23 mouse cellular contexts compared by ENCODE assay signal in the genomic region with DNA sequence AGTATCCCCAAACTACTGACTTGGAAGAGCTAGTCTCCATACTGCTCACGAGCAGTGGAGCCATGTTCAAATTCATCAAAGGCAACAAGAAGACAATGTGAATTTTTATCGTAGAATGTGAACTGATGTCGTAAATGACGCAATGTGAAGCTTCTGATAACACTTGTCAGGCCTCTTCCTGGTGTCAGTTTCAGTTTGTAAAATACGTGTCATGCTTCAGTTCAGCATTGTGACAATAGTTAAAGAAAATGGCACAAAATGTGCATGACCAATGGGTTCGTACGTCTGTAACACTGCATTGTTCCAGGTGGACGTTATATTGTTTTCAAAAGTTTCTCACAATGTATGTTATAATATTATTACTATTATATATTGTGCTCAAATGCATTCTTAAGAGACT.
DNase-seq lines count a peak whose midpoint lies in the region; ATAC-seq and TF ChIP-seq lines count a peak whose summit lies in the region.
"Had no signal": no experiment of that assay in that cellular context is flagged by ENCODE, and none has a peak within 500 bp of the region (broad histone marks: within the 10 kb centered on the region; RNA-seq: fewer than 3 reads in every experiment).

No protein-coding gene starts in this region.

- no peaks in the 10 kb centered on the region for H3K9me3 ChIP-seq in liver, embryonic 14.5 days (ENCODE audit: control insufficient read depth, low read length)
- no peaks in the 10 kb centered on the region for H3K9me3 ChIP-seq in liver, embryonic 12.5 days (replicated peaks)
- no peaks in the 10 kb centered on the region for H3K9me3 ChIP-seq in kidney, embryonic 14.5 days (ENCODE audit: control insufficient read depth, low read length)
- H3K9me3 ChIP-seq: embryonic facial prominence, embryonic 10.5 days; forebrain, embryonic 13.5 days; heart, embryonic 13.5 days; hindbrain, embryonic 15.5 days had no signal

- no peak overlapping the region for H3K9ac ChIP-seq in liver, embryonic 14.5 days (replicated peaks)
- no peak overlapping the region for H3K9ac ChIP-seq in liver, embryonic 12.5 days
- H3K9ac ChIP-seq in kidney, embryonic 14.5 days (ENCODE audit: low read depth, low read length), result no peak overlapping the region
- H3K9ac ChIP-seq: forebrain, embryonic 13.5 days; forebrain, postnatal 0 days; heart, embryonic 13.5 days; hindbrain, embryonic 15.5 days had no signal

- peaks cover 0 to 4% of the 10 kb centered on the region in 2 experiments; a peak in 1 of 4 replicates for H3K4me1 ChIP-seq in liver, embryonic 14.5 days (replicated peaks; ENCODE audit: control insufficient read depth in 2 of 2, insufficient read depth in 2 of 2, low read length in 1 of 2)
- peaks cover 12% of the 10 kb centered on the region; the same call in 1 of the 2 replicates for H3K4me1 ChIP-seq in liver, embryonic 12.5 days
- H3K4me1 ChIP-seq in kidney, embryonic 14.5 days (ENCODE audit: control insufficient read depth, insufficient read depth, low read length), result no peaks in the 10 kb centered on the region
- H3K4me1 ChIP-seq: forebrain, embryonic 13.5 days; heart, embryonic 13.5 days; hindbrain, embryonic 15.5 days had no signal

- DNase-seq in liver, embryonic 14.5 days (ENCODE audit: low read depth in 3 of 3, low spot score in 3 of 3), result no peak
- DNase-seq in induced T-regulatory cell, adult 2 months (ENCODE audit: low read depth), result peak; percentile 45
- DNase-seq in thymus, adult 18-20 months, result no peak
- no peak for DNase-seq in Muller cell, postnatal 12 days (ENCODE audit: inconsistent ontology term)
- DNase-seq: adrenal gland, adult 8-10 months; adrenal gland, postnatal 36 days; cerebellum, adult 11 months; cerebellum, adult 9-10 months; cerebellum, postnatal 36 days; forebrain, postnatal 0 days; gastrocnemius, adult 2 months; gastrocnemius, postnatal 25 days; heart, postnatal 36 days had no signal

- ATAC-seq in liver, embryonic 14.5 days (ENCODE audit: insufficient read depth), result no peak
- ATAC-seq in liver, embryonic 12.5 days, result no peak
- ATAC-seq in activated CD4-positive, CD25-positive, alpha-beta regulatory T cell, adult 4 months, result peak; percentile 30
- 0 out of 2 replicates have a peak, but pooled peaks have one; percentile 55 for ATAC-seq in megakaryocyte-erythroid progenitor cell, adult 5-6 weeks (replicated peaks; ENCODE audit: low FRiP score, low TSS enrichment, poor library complexity, severe bottlenecking)
- no peak for ATAC-seq in kidney, embryonic 14.5 days (ENCODE audit: low FRiP score, low TSS enrichment)
- ATAC-seq: forebrain, embryonic 13.5 days; forebrain, postnatal 0 days; Patski had no signal

- no peaks in the 10 kb centered on the region for H3K36me3 ChIP-seq in liver, embryonic 14.5 days (replicated peaks; ENCODE audit: control insufficient read depth, insufficient read depth, low read depth)
- peaks cover 31% of the 10 kb centered on the region for H3K36me3 ChIP-seq in liver, embryonic 12.5 days
- H3K36me3 ChIP-seq in kidney, embryonic 14.5 days (ENCODE audit: control insufficient read depth, insufficient read depth, low read length), result peaks cover 5% of the 10 kb centered on the region; the same call in 1 of the 2 replicates
- H3K36me3 ChIP-seq: G1E had no signal

- H3K4me2 ChIP-seq in liver, embryonic 14.5 days (ENCODE audit: low read depth), result no peak overlapping the region
- no peak overlapping the region for H3K4me2 ChIP-seq in liver, embryonic 12.5 days
- H3K4me2 ChIP-seq in kidney, embryonic 14.5 days (replicated peaks; ENCODE audit: low read depth, low read length), result no peak overlapping the region
- H3K4me2 ChIP-seq: forebrain, embryonic 13.5 days; heart, embryonic 13.5 days; hindbrain, embryonic 15.5 days had no signal

- no peak for TF ChIP-seq CTCF in liver, embryonic 14.5 days (IDR thresholded peaks at IDR 0.05; ENCODE audit: low read depth)

- 0 out of 2 replicates have a peak, but pooled peaks have one; percentile 11 for TF ChIP-seq EP300 in liver, embryonic 14.5 days (IDR thresholded peaks at IDR 0.05; ENCODE audit: low read depth)

- H3K27ac ChIP-seq in liver, embryonic 14.5 days, result no peak overlapping the region
- no peak overlapping the region for H3K27ac ChIP-seq in liver, embryonic 12.5 days
- no peak overlapping the region for H3K27ac ChIP-seq in kidney, embryonic 14.5 days (ENCODE audit: low read depth, low read length)
- H3K27ac ChIP-seq: embryonic facial prominence, embryonic 10.5 days; forebrain, embryonic 13.5 days; gastrocnemius, adult 2 months; heart, embryonic 13.5 days; hindbrain, embryonic 15.5 days had no signal

- WGBS in liver, embryonic 14.5 days (ENCODE audit: insufficient replicate concordance), result 43% methylated on average over 8 of the region's 8 CpGs
- WGBS in liver, embryonic 12.5 days (ENCODE audit: insufficient replicate concordance), result 57% methylated on average over 8 of the region's 8 CpGs
- 83% methylated on average over 8 of the region's 8 CpGs for WGBS in kidney, embryonic 14.5 days

- H3K27me3 ChIP-seq in liver, embryonic 14.5 days (ENCODE audit: control insufficient read depth, insufficient read depth, low read length), result no peaks in the 10 kb centered on the region
- H3K27me3 ChIP-seq in liver, embryonic 12.5 days (replicated peaks), result no peaks in the 10 kb centered on the region
- no peaks in the 10 kb centered on the region for H3K27me3 ChIP-seq in kidney, embryonic 14.5 days (ENCODE audit: control insufficient read depth, insufficient read depth, low read length)
- H3K27me3 ChIP-seq: forebrain, embryonic 13.5 days; heart, embryonic 13.5 days; hindbrain, embryonic 15.5 days; Patski had no signal

- no peak overlapping the region for H3K4me3 ChIP-seq in liver, embryonic 14.5 days (ENCODE audit: insufficient read depth in 1 of 2, low read depth in 2 of 2, low read length in 2 of 2)
- no peak overlapping the region for H3K4me3 ChIP-seq in liver, embryonic 12.5 days
- H3K4me3 ChIP-seq in kidney, embryonic 14.5 days (ENCODE audit: low read length), result no peak overlapping the region
- H3K4me3 ChIP-seq: embryonic facial prominence, embryonic 10.5 days; forebrain, embryonic 13.5 days; gastrocnemius, adult 2 months; heart, embryonic 13.5 days; hindbrain, embryonic 15.5 days had no signal

Comparison
In these comparisons a context has a peak if more than half of its experiments do, and no peak if none do; other contexts are left out.
1. ATAC-seq: peak in activated CD4-positive, CD25-positive, alpha-beta regulatory T cell, adult 4 months (single experiment) and megakaryocyte-erythroid progenitor cell, adult 5-6 weeks (single experiment); none in liver, embryonic 14.5 days (single experiment), liver, embryonic 12.5 days (single experiment) and kidney, embryonic 14.5 days (single experiment).